ENCODE assay signal across 13 mouse cellular contexts in the genomic region with DNA sequence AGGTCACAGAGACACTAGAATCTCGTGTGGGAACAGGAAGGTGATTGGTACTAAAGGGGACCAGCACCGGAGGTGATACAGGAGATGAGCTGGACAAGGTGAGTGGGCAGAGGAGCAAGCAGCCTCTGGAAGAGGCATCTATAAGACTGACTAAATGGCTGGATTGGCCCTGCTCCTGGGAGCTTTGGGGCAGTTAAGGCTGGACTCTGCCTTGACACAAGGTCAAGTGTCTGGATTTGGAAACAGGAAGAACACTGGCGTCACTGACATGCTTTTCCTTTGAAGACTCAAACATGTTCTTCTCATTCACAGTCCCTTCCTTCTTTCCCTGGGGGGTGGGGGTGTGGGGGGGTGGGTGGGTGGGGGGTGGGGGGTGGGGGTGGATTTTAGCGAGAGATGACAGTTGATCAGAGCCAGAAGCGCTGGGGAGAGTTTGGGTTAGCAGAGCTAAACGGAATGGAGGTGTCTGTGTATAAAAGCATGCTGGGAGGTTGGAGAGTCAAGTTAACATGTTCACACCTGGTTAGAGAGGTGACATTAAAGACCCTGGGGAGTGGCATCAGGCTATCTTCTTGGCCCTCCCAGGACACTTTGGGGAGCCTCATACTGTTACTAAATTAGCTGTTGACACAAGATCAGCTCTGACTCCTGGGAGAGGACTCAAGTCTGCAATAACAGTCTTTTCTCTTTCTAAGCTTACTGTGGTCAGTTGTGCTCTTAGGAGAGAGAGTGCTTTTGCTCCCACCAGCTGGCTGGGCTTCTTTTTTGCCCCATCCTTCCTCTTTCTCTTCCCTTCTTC. TPM values are rescaled to one million over a fixed set of nuclear protein-coding genes. Genes with fewer than 3 reads are reported as not detected.
DNase-seq lines count a peak whose midpoint lies in the region; ATAC-seq and TF ChIP-seq lines count a peak whose summit lies in the region.
"Had no signal": no experiment of that assay in that cellular context is flagged by ENCODE, and none has a peak within 500 bp of the region (broad histone marks: within the 10 kb centered on the region; RNA-seq: fewer than 3 reads in every experiment).

No protein-coding gene starts in this region.

- H3K9ac ChIP-seq in heart, adult 2 months (ENCODE audit: low read depth, low read length): peak overlapping the region; percentile 71
- H3K9ac ChIP-seq in heart, postnatal 0 days (replicated peaks; ENCODE audit: low read depth, low read length): peak overlapping the region; percentile 83; the same call in 1 of the 2 replicates
- H3K9ac ChIP-seq in lung, embryonic 14.5 days: peak overlapping the region; percentile 16; the same call in 1 of the 2 replicates
- no peak overlapping the region for H3K9ac ChIP-seq in midbrain, embryonic 11.5 days (ENCODE audit: low read length)

- WGBS in heart, adult 2 months: 30% methylated on average over 6 of the region's 6 CpGs
- WGBS in heart, postnatal 0 days: 32% methylated on average over 6 of the region's 6 CpGs
- WGBS in lung, embryonic 14.5 days: 26% methylated on average over 6 of the region's 6 CpGs
- WGBS in midbrain, embryonic 11.5 days: 65% methylated on average over 6 of the region's 6 CpGs

- H3K9me3 ChIP-seq in heart, postnatal 0 days (replicated peaks; ENCODE audit: control insufficient read depth, low read length): no peaks in the 10 kb centered on the region
- no peaks in the 10 kb centered on the region for H3K9me3 ChIP-seq in lung, embryonic 14.5 days (ENCODE audit: low read depth, low read length)
- H3K9me3 ChIP-seq in midbrain, embryonic 11.5 days (ENCODE audit: control insufficient read depth, low read length): no peaks in the 10 kb centered on the region
- H3K9me3 ChIP-seq: hindbrain, embryonic 10.5 days; limb, embryonic 12.5 days had no signal

- H3K27ac ChIP-seq in heart, adult 2 months: peak overlapping the region; percentile 81
- peak overlapping the region; percentile 96 for H3K27ac ChIP-seq in brown adipose tissue, adult 24 weeks (replicated peaks; ENCODE audit: low read depth, low read length)
- peak overlapping the region; percentile 94 for H3K27ac ChIP-seq in heart, postnatal 0 days (ENCODE audit: low read depth)
- peak overlapping the region; percentile 30; the same call in 1 of the 2 replicates for H3K27ac ChIP-seq in lung, embryonic 14.5 days (ENCODE audit: low read depth)
- H3K27ac ChIP-seq in left cerebral cortex, adult 2 months: no peak overlapping the region; the same call in 1 of the 2 replicates
- no peak overlapping the region for H3K27ac ChIP-seq in midbrain, embryonic 11.5 days (ENCODE audit: low read depth, low read length)
- H3K27ac ChIP-seq: limb, embryonic 12.5 days had no signal

- peak overlapping the region; percentile 67 for H3K4me3 ChIP-seq in heart, adult 2 months
- peak overlapping the region; percentile 68 for H3K4me3 ChIP-seq in brown adipose tissue, adult 24 weeks (ENCODE audit: insufficient read depth, low read depth, low read length)
- H3K4me3 ChIP-seq in heart, postnatal 0 days (ENCODE audit: low read depth, low read length): peak overlapping the region; percentile 61
- H3K4me3 ChIP-seq in lung, embryonic 14.5 days (ENCODE audit: low read depth, low read length): peak overlapping the region; percentile 45; the same call in 1 of the 2 replicates
- no peak overlapping the region; the same call in 1 of the 2 replicates for H3K4me3 ChIP-seq in left cerebral cortex, adult 2 months
- no peak overlapping the region for H3K4me3 ChIP-seq in midbrain, embryonic 11.5 days (ENCODE audit: low read depth, low read length)

- H3K27me3 ChIP-seq in heart, adult 2 months (ENCODE audit: control insufficient read depth, insufficient read depth, low read length): no peaks in the 10 kb centered on the region
- H3K27me3 ChIP-seq in heart, postnatal 0 days (ENCODE audit: control insufficient read depth, insufficient read depth, low read length): no peaks in the 10 kb centered on the region
- no peaks in the 10 kb centered on the region for H3K27me3 ChIP-seq in lung, embryonic 14.5 days (ENCODE audit: insufficient read depth, low read length)
- no peaks in the 10 kb centered on the region for H3K27me3 ChIP-seq in midbrain, embryonic 11.5 days (ENCODE audit: control insufficient read depth, insufficient read depth, low read length)
- H3K27me3 ChIP-seq: CH12.LX; limb, embryonic 12.5 days had no signal

- peaks cover 4% of the 10 kb centered on the region; the same call in 1 of the 2 replicates for H3K36me3 ChIP-seq in heart, adult 2 months (ENCODE audit: control insufficient read depth, insufficient read depth, low read length)
- no peaks in the 10 kb centered on the region for H3K36me3 ChIP-seq in heart, postnatal 0 days (replicated peaks; ENCODE audit: control insufficient read depth, insufficient read depth, low read length)
- no peaks in the 10 kb centered on the region for H3K36me3 ChIP-seq in lung, embryonic 14.5 days (ENCODE audit: insufficient read depth)
- H3K36me3 ChIP-seq in midbrain, embryonic 11.5 days (ENCODE audit: control insufficient read depth, insufficient read depth, low read length): no peaks in the 10 kb centered on the region
- H3K36me3 ChIP-seq: hindbrain, embryonic 10.5 days; limb, embryonic 12.5 days had no signal

- ATAC-seq in heart, postnatal 0 days (ENCODE audit: insufficient read depth, low read depth): no peak
- no peak for ATAC-seq in lung, embryonic 14.5 days (ENCODE audit: insufficient read depth)
- no peak for ATAC-seq in midbrain, embryonic 11.5 days (ENCODE audit: low FRiP score)

- H3K79me2 ChIP-seq in heart, adult 2 months (replicated peaks; ENCODE audit: control insufficient read depth, insufficient read depth, low read length): no peaks in the 10 kb centered on the region

- peaks cover 4% of the 10 kb centered on the region for H3K4me1 ChIP-seq in heart, adult 2 months (ENCODE audit: control insufficient read depth, insufficient read depth, low read length)
- peaks cover 5% of the 10 kb centered on the region; the same call in 1 of the 2 replicates for H3K4me1 ChIP-seq in brown adipose tissue, adult 24 weeks (ENCODE audit: control insufficient read depth, insufficient read depth, insufficient read length, low read length)
- H3K4me1 ChIP-seq in heart, postnatal 0 days (ENCODE audit: control insufficient read depth, insufficient read depth): no peaks in the 10 kb centered on the region; the same call in 1 of the 2 replicates
- H3K4me1 ChIP-seq in lung, embryonic 14.5 days (ENCODE audit: insufficient read depth): 0 out of 2 replicates have a peak, but pooled peaks cover 3% of the 10 kb centered on the region
- peaks cover 6% of the 10 kb centered on the region for H3K4me1 ChIP-seq in midbrain, embryonic 11.5 days (ENCODE audit: control insufficient read depth, insufficient read depth, low read length)

- H3K4me2 ChIP-seq in heart, postnatal 0 days (ENCODE audit: low read depth, low read length): peak overlapping the region; percentile 67
- H3K4me2 ChIP-seq in lung, embryonic 14.5 days: peak overlapping the region; percentile 85
- no peak overlapping the region for H3K4me2 ChIP-seq in midbrain, embryonic 11.5 days

- 0 out of 2 replicates have a peak, but pooled peaks have one; percentile 33 for TF ChIP-seq EP300 in heart, adult 2 months (IDR thresholded peaks at IDR 0.05; ENCODE audit: insufficient read depth, low read depth, low read length)
- TF ChIP-seq EP300 in heart, postnatal 0 days (IDR thresholded peaks at IDR 0.05; ENCODE audit: low read depth): no peak

- peak in 1 of 2 experiments; percentile 25 for DNase-seq in heart, adult 2 months
- no peak for DNase-seq in heart, postnatal 25 days (ENCODE audit: low spot score)
- no peak for DNase-seq in heart, postnatal 0 days (ENCODE audit: low spot score)
- DNase-seq in lung, embryonic 14.5 days: peak; percentile 44
- DNase-seq in left cerebral cortex, adult 2 months (ENCODE audit: extremely low spot score in 1 of 2, low spot score in 2 of 2): no peak
- no peak for DNase-seq in frontal cortex, adult 2 months (ENCODE audit: extremely low spot score in 1 of 2, low spot score in 1 of 2)
- no peak for DNase-seq in midbrain, embryonic 11.5 days (ENCODE audit: low spot score, missing footprints)

- no peak for TF ChIP-seq CTCF in heart, adult 2 months (IDR thresholded peaks at IDR 0.05)
- TF ChIP-seq CTCF in heart, postnatal 0 days (IDR thresholded peaks at IDR 0.05; ENCODE audit: low read depth): no peak
- no peak for TF ChIP-seq CTCF in lung, embryonic 14.5 days (IDR thresholded peaks at IDR 0.05; ENCODE audit: low read depth)
- no peak for TF ChIP-seq CTCF in left cerebral cortex, adult 2 months (IDR thresholded peaks at IDR 0.05)

- peak; percentile 54; the same call in 1 of the 2 replicates for TF ChIP-seq POLR2A in heart, adult 2 months (IDR thresholded peaks at IDR 0.05; ENCODE audit: insufficient read depth, low read depth, low read length)

- intact Hi-C loops in heart, adult 2 months (cut with DNase I): loop anchor here (5.0 kb wide), 1 partner anchor 111 kb away; no protein-coding TSS in a partner anchor
- intact Hi-C loops in heart, postnatal 25 days (cut with DNase I): no loop called here
- intact Hi-C loops in left cerebral cortex, adult 2 months (cut with DNase I): no loop called here

RNA-seq across cellular contexts. Expression of a gene that starts 1.9 kb away (rescaled TPM):
- 10 to 100 TPM; 44.8 to 57.9 TPM for total RNA-seq in heart, adult 2 months (2021)
- 200 and 229 TPM in 2 replicates for polyA plus RNA-seq in heart, adult 2 months (2012; rRNA removed)
- total RNA-seq in heart, postnatal 25 days (2021): 10 to 100 TPM; 64.5 to 74.4 TPM
- polyA plus RNA-seq in brown adipose tissue, adult 24 weeks (2012; ENCODE audit: insufficient read depth, insufficient read length, missing spikeins): 473 and 1,174 TPM in 2 replicates
- 71.1 and 122 TPM in 2 replicates for total RNA-seq in heart, postnatal 0 days (2014; rRNA removed; ENCODE audit: low replicate concordance)
- polyA plus RNA-seq in heart, postnatal 0 days (2015; fragmentation: Nextera tagmentation; extraction: Ambion mirVana): 92.2 and 93.3 TPM in 2 replicates
- 49.0 and 67.3 TPM in 2 replicates for polyA plus RNA-seq in lung, embryonic 14.5 days (2014; fragmentation: Nextera tagmentation; extraction: Ambion mirVana)
- total RNA-seq in left cerebral cortex, adult 2 months (2021): 1 to 10 TPM; 6.0 to 7.3 TPM
- 21.5 and 22.6 TPM in 2 replicates for polyA plus RNA-seq in frontal cortex, adult 2 months (2012; rRNA removed)
- polyA plus RNA-seq in midbrain, embryonic 11.5 days (2014; fragmentation: Nextera tagmentation; extraction: Ambion mirVana): 7.9 and 11.4 TPM in 2 replicates
- total RNA-seq: CH12.LX had no signal

RNA-seq across cellular contexts. Expression of a gene that starts 7.3 kb away (rescaled TPM):
- 10 to 100 TPM; 10.5 to 15.1 TPM for total RNA-seq in heart, adult 2 months (2021)
- 18.8 and 20.9 TPM in 2 replicates for polyA plus RNA-seq in heart, adult 2 months (2012; rRNA removed)
- 1 to 10 TPM; 6.7 to 7.2 TPM for total RNA-seq in heart, postnatal 25 days (2021)
- 219 and 423 TPM in 2 replicates for polyA plus RNA-seq in brown adipose tissue, adult 24 weeks (2012; ENCODE audit: insufficient read depth, insufficient read length, missing spikeins)
- 7.3 and 12.7 TPM in 2 replicates for total RNA-seq in heart, postnatal 0 days (2014; rRNA removed; ENCODE audit: low replicate concordance)
- 1.6 and 1.9 TPM in 2 replicates for polyA plus RNA-seq in heart, postnatal 0 days (2015; fragmentation: Nextera tagmentation; extraction: Ambion mirVana)
- polyA plus RNA-seq in lung, embryonic 14.5 days (2014; fragmentation: Nextera tagmentation; extraction: Ambion mirVana): 1.6 and 2.1 TPM in 2 replicates
- 10 to 100 TPM; 17.4 to 18.1 TPM for total RNA-seq in left cerebral cortex, adult 2 months (2021)
- polyA plus RNA-seq in frontal cortex, adult 2 months (2012; rRNA removed): 18.0 and 21.0 TPM in 2 replicates
- polyA plus RNA-seq in midbrain, embryonic 11.5 days (2014; fragmentation: Nextera tagmentation; extraction: Ambion mirVana): 0.23 TPM in 1 of 2 replicates, not detected in the other
- polyA plus RNA-seq: erythroblast, embryonic 14.5 days; hindbrain, embryonic 10.5 days; neural tube, embryonic 14.5 days had no signal

Comparison
In these comparisons a context has a peak if more than half of its experiments do, and no peak if none do; other contexts are left out.
1. H3K27ac ChIP-seq: peak in heart, adult 2 months (single experiment), brown adipose tissue, adult 24 weeks (single experiment), heart, postnatal 0 days (single experiment) and lung, embryonic 14.5 days (single experiment); none in left cerebral cortex, adult 2 months (single experiment) and midbrain, embryonic 11.5 days (single experiment).
2. H3K4me3 ChIP-seq: peak in heart, adult 2 months (single experiment), brown adipose tissue, adult 24 weeks (single experiment), heart, postnatal 0 days (single experiment) and lung, embryonic 14.5 days (single experiment); none in left cerebral cortex, adult 2 months (single experiment) and midbrain, embryonic 11.5 days (single experiment).
3. RNA of a gene that starts 7.3 kb away (polyA plus RNA-seq): 219 to 423 TPM in brown adipose tissue, adult 24 weeks; 18.0 to 21.0 TPM in frontal cortex, adult 2 months, 18.8 to 20.9 TPM in heart, adult 2 months, 1.6 to 1.9 TPM in heart, postnatal 0 days, 1.6 to 2.1 TPM in lung, embryonic 14.5 days and 0.23 TPM in midbrain, embryonic 11.5 days; every median in the first group is over 10 times any median in the second.